Mouse (Mus musculus): ENCODE measurements around the gene Cfd.
A peak's percentile ranks its signal among the peaks of the same experiment; 100 is the strongest.
"Not testable (repeated sequence)": the region's sequence is repeated elsewhere in the genome, so short reads cannot be mapped to it uniquely, and the experiment has no call there.

The Cfd gene

GRCm38 (mm10) chr10:79861230-79862048 lies 29.2 kb upstream of the Cfd start:
- DNase-seq = peak; percentile 78 to 83

- peak; percentile 33 to 48 for DNase-seq
These were observed 28.4 kb upstream of the Cfd start for GRCm38 (mm10) chr10:79862049-79862788.

GRCm38 (mm10) chr10:79862925-79863324 lies 27.7 kb upstream of the Cfd start:
- DNase-seq = peak; percentile 45 to 64

GRCm38 (mm10) chr10:79864351-79865188 lies 26.1 kb upstream of the Cfd start:
- no peak for DNase-seq

- peak; percentile 44 to 55 for DNase-seq
These were observed 25.5 kb upstream of the Cfd start for GRCm38 (mm10) chr10:79865189-79865601.

- peak; percentile 48 for DNase-seq
These were observed 24.8 kb upstream of the Cfd start for GRCm38 (mm10) chr10:79865801-79866295.

- peak; percentile 14 to 29 for DNase-seq
These were observed 24.1 kb upstream of the Cfd start for GRCm38 (mm10) chr10:79866601-79867000.

- no peak for DNase-seq
These were observed 18.8 kb upstream of the Cfd start for GRCm38 (mm10) chr10:79871845-79872244.

- DNase-seq = peak; percentile 22 to 34
These were observed 17.8 kb upstream of the Cfd start for GRCm38 (mm10) chr10:79872862-79873261.

- DNase-seq = no peak
These were observed 17.3 kb upstream of the Cfd start for GRCm38 (mm10) chr10:79873313-79873712.

- DNase-seq = peak in 1 of 2 experiments; percentile 22
These were observed 16.9 kb upstream of the Cfd start for GRCm38 (mm10) chr10:79873715-79874289.

- peak; percentile 78 to 80 for DNase-seq
These were observed 16.3 kb upstream of the Cfd start, which contains the start of the genes Prtn3 and Plppr3 for GRCm38 (mm10) chr10:79874290-79874862. Gene Prtn3 (plus strand): TSS chr10:79874476. Gene Plppr3 (minus strand): TSS chr10:79874634.

- DNase-seq = no peak
These were observed 13.5 kb upstream of the Cfd start for GRCm38 (mm10) chr10:79877174-79877573.

GRCm38 (mm10) chr10:79877757-79878156 lies 12.9 kb upstream of the Cfd start:
- DNase-seq = no peak

- DNase-seq = no peak
These were observed 11.1 kb upstream of the Cfd start for GRCm38 (mm10) chr10:79879527-79879926.

GRCm38 (mm10) chr10:79880721-79881120 lies 9.9 kb upstream of the Cfd start:
- DNase-seq = no peak

- DNase-seq = no peak
These were observed 8.7 kb upstream of the Cfd start for GRCm38 (mm10) chr10:79881981-79882380.

- peak; percentile 87 to 93 for DNase-seq
These were observed 7.2 kb upstream of the Cfd start for GRCm38 (mm10) chr10:79883297-79884084.

GRCm38 (mm10) chr10:79884446-79884845 lies 6.2 kb upstream of the Cfd start:
- DNase-seq = peak in 1 of 2 experiments; percentile 75

- not testable (repeated sequence) for DNase-seq
These were observed 5.7 kb upstream of the Cfd start for GRCm38 (mm10) chr10:79884938-79885337.

GRCm38 (mm10) chr10:79886054-79886453 lies 4.6 kb upstream of the Cfd start, which contains the start of gene Elane:
Gene Elane (plus strand): TSS chr10:79886247.
- no peak for DNase-seq

All from cerebellum, postnatal 14 days (tissue).